Mouse (Mus musculus): ENCODE measurements around the gene Ebp.

- TF ChIP-seq CTCF (IDR thresholded peaks at IDR 0.05; ENCODE audit: extremely low read depth, insufficient read length, insufficient replicate concordance, low read depth, low read length): no peak
- no peak for TF ChIP-seq POLR2A (IDR thresholded peaks at IDR 0.05; ENCODE audit: low read depth, low read length)
Measured at GRCm38 (mm10) chrX:8207224-8207623, 13.9 kb upstream of the Ebp start.

Measured in small intestine, adult 2 months (tissue).